Mouse (Mus musculus): ENCODE measurements around the gene Mcu.
A peak's percentile ranks its signal among the peaks of the same experiment; 100 is the strongest.

Gene Mcu

DNA sequence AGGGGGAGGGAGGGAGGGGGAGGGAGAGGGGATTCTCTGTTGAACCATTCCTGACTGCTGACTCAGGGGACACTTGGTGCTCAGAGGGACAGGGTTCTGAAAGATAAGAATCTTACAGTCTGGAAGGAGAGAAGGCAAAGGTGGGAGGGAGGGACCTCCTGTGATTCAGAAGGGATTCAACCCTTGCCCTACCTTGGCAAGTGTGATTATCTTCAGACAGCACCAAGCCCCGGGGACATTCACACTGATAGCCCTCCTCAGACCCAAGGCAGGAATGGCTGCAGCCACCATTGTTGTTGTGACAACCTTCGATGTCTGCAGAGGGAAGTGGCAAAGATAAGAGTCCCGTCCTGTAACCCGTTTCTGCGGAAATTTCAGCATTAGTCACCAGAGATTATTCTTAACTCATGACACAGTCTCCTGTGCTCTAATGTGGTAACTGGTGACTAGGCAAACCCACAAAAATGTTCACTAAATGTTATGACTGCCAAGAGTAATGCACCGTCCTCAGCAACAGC is 185.7 kb downstream of the Mcu start:
- DNase-seq (ENCODE audit: low read depth, low spot score), result peak; percentile 56

DNA sequence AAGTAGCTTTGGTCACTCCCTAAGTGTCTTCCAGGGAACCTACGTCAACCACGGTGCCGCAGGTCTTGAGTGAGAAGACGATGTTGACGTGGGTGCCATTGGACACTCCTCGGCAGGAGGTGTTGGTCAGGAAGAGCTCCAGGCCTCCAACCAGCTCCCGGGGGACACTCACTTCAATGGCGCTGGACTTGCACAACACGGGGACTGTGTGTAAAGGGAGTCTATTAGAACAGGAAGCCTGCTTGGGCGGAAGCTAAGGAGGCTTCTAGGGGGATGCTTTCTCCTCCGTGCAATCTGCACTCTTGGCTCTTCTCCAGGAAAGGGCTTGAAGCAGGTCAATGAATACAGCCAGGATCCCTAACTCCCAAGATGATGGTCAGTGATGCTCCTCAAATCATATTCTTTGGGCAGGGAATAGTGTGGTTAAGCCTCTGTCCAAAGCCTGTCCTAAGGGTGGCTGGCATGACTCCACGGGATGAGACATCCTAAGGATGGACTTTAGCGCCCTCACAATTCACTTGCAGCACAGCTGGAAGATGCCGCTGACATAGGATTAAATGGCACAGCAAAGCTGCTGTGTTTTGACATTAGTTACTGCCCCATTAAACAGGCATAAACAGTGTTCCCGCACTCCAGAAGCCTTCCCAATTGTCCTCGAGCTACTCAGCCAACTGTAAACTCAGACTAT is 186.9 kb downstream of the Mcu start:
- DNase-seq (ENCODE audit: low read depth, low spot score), result no peak

DNA sequence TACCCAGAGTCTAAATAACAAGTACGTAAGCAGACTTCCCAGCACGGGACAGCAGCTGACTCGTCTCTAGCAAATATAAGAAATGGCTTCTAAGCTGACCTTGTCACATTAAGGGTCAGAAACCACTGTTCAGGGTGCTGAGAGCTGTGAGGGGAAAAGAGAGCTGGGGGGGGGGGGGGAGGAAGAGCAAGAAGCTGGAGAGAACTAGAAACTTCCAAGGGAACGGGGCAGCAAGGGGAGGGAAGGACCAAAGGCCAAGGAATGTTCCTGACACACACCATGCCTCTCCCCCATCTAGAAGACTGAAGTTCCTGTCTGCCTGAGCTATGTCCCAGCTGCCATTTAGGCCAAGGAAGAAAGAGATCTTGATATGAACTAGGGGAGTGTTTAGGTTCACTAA is 190.1 kb downstream of the Mcu start:
- no peak for DNase-seq (ENCODE audit: low read depth, low spot score)

DNA sequence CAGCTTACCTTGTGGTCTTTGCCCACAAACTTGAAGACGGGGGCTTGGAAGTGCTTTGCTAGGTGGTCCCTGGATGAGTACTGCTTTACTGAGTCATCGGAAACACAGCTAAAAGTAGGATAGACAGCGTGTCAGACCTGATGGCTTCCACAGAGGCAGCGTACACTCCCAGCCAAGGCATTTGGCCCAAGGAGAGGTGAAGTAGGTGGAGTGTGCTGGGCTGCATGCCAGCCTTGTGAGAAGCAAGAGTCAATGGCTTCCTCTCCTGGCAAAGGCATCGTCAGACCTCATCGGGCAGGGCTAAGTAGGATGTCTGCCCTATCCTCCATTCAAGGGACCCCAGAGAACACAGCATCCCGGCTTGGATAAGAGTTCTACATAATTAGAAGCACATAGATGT is 191.1 kb downstream of the Mcu start:
- peak; percentile 56 for DNase-seq (ENCODE audit: low read depth, low spot score)

DNA sequence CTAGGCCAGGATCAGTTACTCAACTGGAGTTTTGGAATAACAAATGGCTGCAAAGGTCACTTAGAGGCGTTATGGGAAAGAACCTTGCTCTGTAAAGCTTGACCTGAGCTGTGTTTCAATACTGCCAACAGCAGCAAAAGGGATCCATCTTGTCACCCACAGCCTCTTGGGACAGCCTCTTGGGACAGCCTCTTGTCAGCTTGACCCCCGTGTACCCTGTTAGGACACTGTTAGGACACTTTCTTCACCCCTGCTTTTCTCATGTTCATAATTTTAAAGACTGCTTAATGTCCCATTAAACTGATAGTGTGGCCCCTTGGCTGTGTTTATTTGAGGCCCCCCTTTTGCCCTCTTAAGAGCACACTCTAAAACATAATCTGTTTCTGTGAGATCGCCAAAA is 192.0 kb downstream of the Mcu start:
- DNase-seq (ENCODE audit: low read depth, low spot score), result no peak

DNA sequence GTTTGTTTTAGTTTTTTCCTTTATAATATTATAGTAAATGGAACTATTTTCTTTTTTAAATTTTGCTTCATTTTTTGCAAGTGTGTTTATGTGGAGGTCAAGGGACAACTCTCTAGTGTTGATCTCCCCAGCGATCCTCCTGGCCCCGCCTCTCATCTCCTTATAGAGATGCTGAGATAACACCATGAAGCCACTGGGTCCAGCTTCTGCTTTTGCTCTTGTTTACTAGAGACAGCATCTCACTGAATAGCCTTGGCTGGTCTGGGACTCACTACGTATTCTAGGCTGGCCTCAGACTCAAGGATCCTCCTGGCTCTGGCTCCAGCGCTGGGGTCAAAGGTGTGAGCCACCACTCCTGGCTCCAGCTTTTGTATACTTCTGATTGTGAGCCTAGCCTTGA is 197.0 kb downstream of the Mcu start:
- no peak for DNase-seq (ENCODE audit: low read depth, low spot score)

DNA sequence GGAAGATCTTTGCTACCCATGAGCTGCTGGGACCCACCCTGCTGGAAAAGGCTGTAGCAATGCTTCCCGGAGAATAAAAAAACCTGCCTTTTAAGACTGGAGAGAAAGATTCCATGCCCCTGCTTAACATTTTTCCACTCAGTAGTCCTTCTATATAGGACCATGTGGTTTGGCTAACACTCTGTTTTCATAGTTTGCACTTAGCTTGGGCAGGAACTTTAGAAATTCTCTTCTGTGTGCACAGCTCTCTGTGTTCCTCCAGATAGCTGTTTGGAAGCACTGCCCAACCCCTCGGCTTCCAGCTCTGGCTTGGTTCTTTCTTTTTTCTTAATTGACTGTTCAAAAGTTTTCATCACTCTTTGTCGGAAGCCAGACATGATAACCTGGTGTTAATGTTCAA is 199.9 kb downstream of the Mcu start:
- DNase-seq (ENCODE audit: low read depth, low spot score), result no peak

DNA sequence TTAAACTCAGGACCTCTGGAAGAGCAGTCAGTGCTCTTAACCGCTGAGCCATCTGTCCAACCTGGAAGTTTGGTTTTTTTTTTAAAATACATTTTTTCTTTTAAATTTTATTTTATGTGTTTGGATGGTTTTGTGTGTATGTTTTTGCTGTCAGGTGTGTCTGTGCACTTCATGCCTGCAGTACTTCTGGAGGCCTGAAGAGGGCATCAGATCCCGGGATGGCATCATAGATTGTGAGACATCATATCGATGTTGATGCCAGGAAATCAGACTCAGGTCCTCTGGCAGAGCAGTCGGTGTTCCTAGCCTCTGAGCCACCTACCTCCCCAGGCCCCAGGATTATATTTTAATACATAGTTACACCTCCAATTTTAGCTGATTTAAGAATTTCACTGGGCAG is 202.8 kb downstream of the Mcu start:
- DNase-seq (ENCODE audit: low read depth, low spot score), result no peak

DNA sequence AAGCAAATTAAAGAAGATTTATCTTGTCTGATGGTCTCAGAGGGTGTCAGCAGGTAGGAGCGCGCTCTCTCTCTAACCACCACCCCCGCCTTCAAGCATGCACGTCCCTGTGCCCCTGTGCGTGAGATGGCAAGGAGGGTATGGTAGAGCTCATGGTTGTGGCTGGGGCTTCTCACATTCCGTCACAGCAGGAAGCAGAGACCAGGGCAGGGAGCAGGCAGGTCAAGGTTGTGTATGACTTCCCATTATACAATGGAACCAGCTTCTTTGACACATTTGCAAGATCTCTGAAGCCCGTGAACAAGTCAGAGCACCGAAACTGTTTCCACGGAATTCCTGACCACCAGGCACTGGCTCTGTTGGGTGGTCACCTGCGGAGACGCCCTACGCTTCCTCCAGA is 206.2 kb downstream of the Mcu start:
- DNase-seq (ENCODE audit: low read depth, low spot score), result no peak

DNA sequence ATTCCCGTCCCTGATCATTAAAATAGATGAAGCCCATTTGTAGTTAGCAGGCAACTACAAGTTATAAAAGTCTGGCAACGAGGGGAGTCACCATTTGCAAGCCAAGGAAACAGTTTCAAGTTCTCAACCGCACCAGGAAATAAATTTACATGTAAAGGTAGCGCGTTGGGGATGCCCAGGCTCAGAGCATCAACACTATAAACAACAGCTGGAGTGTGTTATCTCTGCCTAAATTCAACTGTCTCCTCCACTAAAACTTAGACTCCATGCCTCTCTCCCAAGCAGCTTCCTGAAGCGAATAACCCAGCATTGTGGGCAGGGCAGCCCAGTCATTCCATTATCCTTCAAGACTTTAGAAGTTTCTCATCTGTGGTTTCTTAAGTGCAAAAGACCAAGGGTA is 208.0 kb downstream of the Mcu start:
- no peak for DNase-seq (ENCODE audit: low read depth, low spot score)

DNA sequence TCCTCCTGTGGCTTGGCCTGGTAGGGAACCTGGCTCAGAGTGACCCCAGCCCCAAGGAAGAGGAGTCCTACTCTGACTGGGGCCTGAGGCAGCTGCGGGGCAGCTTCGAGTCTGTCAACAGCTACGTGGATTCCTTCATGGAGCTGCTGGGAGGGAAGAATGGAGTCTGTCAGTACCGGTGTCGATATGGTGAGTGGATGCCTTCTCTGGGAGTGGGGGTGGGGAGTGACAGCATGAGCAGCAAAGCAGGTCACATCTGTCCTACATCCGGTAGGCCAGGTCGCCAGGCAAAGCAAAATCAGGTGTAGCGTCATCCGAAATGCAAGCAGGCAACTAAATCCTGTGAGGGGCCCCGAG is 212.7 kb downstream of the Mcu start:
- DNase-seq (ENCODE audit: low read depth, low spot score), result no peak

DNA sequence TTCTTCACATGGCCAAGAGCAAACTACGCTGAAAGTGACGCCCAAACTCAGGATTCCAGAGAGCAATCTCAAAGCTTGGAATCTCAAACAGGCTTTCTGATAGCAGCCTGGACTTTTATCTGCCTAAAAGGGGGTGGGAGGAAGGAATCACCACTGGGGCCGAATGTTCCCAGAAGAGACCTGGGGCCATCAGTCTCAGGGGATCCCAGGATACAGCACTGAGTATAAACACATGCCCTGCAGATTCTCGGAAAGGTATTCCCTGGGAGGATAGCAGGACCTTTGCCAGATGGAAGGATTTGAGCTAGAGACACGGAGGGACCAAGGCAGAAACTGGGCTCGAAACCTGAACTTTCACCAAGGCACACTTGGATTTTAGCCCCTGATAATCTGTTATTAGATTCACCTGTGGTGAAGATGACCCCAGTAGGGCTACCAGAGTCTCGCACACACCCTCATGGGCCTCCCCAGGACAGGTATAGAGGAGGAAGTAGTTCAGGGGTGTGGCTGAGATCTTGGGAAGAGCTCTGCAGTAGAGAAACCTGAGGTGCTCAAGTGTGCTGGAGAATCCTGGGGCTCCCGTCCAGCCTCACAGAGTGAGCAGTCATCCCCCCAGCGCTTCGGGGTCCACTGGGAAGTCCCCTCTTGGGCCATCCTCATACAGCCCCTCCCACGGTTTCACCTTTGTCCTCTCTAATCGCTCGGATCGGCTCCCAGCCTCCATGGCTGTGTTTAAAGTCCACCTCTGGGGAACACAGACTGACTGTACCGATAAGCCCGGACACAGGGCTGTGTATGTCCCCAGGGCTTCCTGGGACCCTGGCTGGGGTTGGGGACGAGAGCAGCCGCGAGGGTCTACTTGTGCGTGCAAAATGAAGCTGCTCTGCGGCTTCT is 213.3 kb downstream of the Mcu start, which contains the start of gene Pla2g12b:
Gene Pla2g12b, plus strand, starts transcription at position 762 of the 894 bp plus-strand sequence.
- DNase-seq (ENCODE audit: low read depth, low spot score), result no peak

All from brain, adult 2 months (tissue).